Mouse (Mus musculus) brain, adult 2 months (tissue): ENCODE measurements around the gene Kmt2c.

ENCODE experiments used
- DNase-seq: peaks from one replicate; pipeline ENCODE4 v3.0.0; 2011; ENCODE audit warnings: low read depth, low spot score

Gene Kmt2c

DNA sequence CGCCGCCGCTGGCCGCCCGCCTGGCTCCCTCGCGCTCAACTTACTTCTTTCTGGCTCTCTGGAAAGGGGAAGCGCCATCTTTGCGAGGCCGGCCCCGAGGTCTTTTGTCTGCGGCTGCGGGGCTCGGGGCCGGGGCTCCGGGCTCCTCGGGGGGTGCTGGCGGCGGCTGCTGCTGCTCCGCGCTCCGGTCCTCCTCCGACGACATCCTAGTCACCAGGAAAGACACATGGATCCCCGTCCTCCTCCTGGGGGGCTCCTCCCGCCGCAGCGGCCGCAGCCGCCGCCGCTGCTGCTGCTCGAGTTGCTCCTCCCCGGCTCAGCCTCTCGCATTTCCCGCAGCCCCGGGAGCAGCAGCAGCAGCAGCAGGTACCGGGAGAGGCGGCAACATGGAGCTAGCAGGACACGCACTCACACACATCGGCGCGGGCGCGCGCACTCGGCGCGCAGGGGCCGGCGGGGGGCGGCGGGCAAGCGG is at the start of gene Kmt2c:
Kmt2c (minus strand) TSS at position 438 of the 475 bp plus-strand sequence.
- DNase-seq = peak; percentile 88

DNA sequence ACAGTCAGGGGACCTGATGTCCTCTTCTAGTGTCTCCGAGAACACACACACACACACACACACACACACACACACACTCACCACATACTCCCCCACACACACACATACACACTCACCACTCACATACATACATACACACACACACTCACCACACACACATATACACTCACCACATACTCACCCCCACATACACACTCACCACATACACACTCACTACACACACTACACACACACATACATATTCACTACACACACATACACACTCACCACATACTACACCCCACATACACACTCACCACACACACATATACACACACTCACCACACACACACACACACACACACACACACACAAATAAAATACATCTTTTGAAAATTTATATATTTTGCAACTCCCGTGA is 48.3 kb upstream of the Kmt2c start:
- DNase-seq = no peak

DNA sequence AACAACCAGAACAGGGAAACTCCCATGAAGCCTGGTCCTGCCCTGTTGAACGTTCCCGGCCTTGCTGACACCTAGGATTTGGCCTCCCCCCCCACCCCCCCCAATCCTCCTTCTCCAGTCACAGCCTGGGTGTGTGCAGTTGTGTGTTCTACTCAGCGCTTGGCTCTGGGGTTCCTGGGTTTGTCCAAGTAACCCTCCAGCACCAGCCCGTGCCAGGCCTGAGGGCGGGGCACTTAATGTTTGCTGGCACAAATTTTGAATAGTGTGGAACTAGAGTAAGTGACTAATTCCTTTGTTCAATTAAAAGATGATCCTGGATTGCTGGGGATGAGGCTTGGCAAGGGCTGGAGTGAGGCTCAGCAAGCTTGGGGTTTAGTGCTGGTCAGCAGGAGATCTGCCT is 46.0 kb upstream of the Kmt2c start:
- no peak for DNase-seq

DNA sequence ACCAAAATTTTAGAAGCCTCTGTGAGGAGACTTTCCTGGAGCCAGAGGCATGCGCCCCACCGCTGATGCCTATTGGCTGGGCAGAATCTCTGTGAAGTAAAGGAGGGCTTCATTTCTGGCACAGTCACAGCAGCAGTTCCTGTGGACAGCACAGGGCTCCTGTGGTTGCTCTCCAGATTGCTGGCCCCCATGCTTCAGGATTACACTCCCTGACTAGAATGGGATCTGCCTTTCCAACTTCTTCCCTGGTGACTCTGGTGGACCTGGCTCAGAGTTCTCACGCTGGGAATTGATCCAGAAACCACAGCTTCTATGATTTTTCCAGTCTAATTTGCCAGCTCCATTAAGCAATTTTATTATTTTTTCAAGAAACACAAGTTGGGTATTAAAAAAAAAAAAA is 45.5 kb upstream of the Kmt2c start:
- DNase-seq = peak; percentile 41

- DNase-seq = no peak
Measured at GRCm38 (mm10) chr5:25541661-25542060, 43.1 kb upstream of the Kmt2c start.

- DNase-seq = no peak
Measured at GRCm38 (mm10) chr5:25540921-25541320, 42.3 kb upstream of the Kmt2c start.

DNA sequence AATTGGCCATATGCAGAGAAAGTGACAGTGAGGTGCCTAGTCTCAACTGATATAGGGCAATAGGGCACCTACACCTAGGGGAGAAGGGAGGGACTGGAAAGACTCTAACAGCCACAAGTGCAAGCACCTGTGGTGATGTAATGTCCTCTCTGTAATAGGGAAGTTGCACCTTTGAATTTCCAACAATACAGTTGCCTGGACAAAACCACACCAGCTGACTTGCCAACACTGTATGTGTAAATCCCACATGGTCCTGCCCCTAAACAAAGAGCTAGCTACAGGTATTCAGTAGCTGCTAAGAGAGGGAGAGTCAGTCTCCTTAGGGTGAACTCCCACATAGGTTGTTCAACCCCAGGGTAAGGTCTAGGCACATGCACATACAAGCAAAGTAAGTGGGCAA is 41.8 kb upstream of the Kmt2c start:
- DNase-seq = no peak

- DNase-seq = peak; percentile 29
Measured at GRCm38 (mm10) chr5:25536921-25537409, 38.4 kb upstream of the Kmt2c start.

DNA sequence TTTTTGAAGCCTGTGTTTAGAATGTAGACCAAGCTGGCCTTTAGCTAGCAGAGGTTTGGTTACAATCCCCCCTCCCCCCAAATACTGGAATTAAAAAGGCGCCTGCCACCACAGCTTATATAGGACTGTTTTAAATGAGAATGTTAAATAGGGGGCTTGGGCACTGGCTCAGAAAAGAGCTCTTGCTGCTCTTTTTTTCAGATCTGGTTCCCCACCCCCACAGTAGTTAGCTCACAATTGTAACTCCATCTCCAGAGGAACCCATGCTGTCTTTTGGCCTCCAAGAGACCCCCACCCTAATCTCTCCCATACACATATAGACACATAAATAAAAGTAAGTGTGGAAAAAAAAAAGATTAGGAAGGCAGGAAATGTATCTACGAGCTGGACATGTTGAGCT is 37.9 kb upstream of the Kmt2c start:
- no peak for DNase-seq

DNA sequence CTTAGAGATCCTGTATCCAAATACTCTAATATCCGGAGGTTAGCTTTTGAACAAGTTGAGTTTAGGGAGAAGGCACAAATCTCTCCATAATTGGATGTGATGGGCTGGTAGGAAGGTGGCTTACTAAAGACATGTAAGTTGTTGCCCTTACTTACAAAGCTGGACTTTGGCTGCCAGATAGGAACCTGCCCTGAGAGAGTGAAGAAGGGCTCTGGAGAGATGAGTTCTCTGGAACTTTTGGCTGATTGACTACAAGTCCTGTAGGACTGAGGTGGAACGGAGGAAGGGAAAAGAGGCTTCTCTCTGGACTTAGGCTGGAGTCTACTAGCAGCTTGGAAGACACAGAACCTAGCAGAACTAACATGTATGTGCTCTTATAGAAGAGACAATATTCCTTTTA is 37.0 kb upstream of the Kmt2c start:
- no peak for DNase-seq

GRCm38 (mm10) chr5:25533298-25533697 is 34.7 kb upstream of the Kmt2c start:
- no peak for DNase-seq

GRCm38 (mm10) chr5:25532256-25533147 is 33.9 kb upstream of the Kmt2c start:
- DNase-seq = peak; percentile 69

GRCm38 (mm10) chr5:25530629-25531028 is 32.0 kb upstream of the Kmt2c start:
- no peak for DNase-seq

- DNase-seq = peak; percentile 100
Measured at GRCm38 (mm10) chr5:25529529-25530421, 31.2 kb upstream of the Kmt2c start.

DNA sequence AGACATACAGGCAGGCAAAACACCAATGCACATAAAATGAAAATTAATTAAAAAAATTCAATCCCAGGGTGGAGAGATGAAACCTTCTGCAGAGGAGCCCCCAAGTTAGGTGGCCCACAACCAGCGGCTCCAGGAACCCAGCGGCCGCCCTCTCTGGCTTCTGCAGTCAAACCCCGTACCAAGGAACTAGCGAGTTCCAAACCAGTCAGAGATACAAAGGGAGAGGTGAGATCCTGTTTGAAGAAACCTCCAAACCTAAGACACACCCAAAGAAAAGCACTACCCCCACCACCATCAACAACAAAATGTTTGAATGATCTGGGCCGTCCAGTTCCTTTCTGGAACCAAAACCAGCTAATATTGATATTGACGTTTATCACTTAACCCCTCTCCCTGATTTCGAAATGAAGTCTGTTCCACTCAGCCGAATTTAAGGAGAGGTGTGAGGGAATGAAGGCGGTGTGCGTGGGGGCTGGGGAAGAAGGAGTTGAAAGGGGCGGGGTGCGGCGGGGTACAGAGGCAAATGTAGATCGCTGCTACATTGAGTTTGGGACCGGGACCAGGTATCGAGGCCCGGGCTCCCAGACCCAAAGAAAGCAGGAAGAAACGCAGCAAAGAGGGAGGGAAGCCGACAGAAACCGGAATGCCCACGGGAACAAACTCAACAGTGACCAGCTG is 30.4 kb upstream of the Kmt2c start:
- peak; percentile 9 for DNase-seq

GRCm38 (mm10) chr5:25527971-25528370 is 29.4 kb upstream of the Kmt2c start:
- DNase-seq = no peak

- DNase-seq = no peak
Measured at GRCm38 (mm10) chr5:25526926-25527325, 28.3 kb upstream of the Kmt2c start.

DNA sequence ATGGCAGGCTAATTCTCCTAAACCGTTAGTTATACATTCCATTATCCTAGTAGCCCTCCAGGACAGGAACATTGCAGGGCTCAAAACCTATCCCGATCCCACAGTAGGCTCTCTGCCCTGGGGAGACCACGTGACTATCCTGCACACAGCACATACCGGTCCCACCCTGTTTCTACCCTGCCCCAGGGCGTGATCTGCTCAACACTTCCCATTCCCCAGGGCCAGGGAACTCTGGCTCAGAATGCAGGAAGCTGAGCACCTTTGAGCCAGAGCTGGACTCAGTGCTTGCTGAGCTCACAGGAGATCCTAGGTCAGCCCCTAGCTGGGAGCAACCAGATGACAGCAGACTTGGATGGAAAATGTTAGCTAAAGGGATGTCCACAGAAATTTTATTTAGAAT is 27.5 kb upstream of the Kmt2c start:
- no peak for DNase-seq

GRCm38 (mm10) chr5:25521461-25521860 is 22.9 kb upstream of the Kmt2c start:
- no peak for DNase-seq

DNA sequence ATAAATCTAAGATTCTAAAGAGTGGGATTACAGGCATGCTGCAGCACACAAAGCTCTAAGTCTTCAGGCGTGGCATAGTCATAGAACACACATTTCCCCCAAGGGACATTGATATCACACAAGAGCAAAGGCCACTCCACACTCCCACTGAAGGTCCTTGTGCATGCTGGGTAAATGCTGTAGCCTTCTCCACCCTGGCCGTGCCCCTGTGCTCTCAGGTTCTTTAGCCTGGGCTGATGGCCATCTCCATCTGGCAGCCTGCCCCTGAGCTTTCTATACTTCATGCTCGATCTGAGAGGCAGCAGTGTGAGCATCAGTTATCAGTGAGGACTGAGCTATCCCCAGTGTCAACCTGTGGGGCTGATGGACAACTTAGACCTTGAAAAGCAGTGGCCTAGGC is 21.2 kb upstream of the Kmt2c start:
- peak; percentile 17 for DNase-seq

DNA sequence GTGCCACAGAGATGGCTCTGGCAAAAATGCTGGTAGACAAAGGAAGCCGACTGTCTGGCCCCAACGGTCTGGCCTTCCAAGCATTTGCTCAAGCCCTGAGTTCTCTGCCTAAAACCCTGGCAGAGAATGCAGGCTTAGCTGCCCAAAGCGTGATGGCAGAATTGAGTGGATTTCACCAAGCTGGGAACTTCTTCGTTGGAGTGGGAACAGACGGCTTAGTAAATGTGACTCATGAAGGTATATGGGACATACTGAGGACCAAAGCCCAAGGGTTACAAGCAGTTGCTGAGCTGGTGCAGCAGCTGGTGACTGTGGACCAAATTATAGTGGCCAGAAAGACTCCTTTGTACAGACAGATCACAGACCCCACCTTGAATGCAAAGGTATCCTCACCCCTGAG is 19.0 kb upstream of the Kmt2c start:
- no peak for DNase-seq
